Mouse (Mus musculus): ENCODE measurements around the gene Lpin3.

Lpin3 gene

GRCm38 (mm10) chr2:160933890-160934289 lies 53.4 kb downstream of the Lpin3 start:
- no peak for DNase-seq (ENCODE audit: low read depth, low spot score)

- no peak for DNase-seq (ENCODE audit: low read depth, low spot score)
These were observed 54.0 kb downstream of the Lpin3 start for GRCm38 (mm10) chr2:160934451-160934850.

DNA sequence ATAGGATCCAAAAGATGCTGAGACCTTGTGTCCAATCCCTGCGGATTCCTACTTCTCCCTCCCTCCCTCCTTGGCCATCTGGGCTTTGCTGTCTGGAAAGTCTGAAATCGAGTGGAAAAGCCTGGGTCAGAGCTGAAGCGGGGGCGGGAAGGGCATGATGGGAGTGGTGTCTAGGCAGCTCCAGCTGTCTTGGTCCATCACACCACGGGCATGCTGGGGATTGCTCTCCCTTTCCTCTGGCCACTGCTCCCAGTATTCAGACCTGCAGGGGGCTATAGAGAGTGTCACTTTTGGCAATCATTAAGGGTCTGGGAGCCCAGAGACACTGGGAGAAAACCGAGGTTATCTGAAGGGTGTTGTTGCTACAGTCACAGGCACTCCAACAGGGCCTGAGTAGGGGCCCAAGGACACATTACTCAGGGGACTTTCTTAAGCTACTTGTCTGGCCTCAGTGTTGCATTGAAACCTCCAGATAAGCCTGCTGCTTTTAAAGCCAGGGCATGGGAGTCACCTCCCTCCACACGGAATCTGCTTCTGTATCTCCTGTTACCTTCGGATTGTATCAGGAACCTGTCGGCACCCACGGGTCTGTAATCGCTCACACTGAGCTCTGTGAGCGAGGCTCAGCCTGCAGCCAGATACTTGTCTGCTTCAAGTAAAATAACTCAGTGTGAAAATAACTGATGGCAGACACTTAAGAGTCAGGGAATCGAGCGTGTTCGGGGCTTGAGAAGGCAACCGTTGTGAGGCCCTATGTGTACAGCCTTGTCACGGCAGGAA lies 60.6 kb downstream of the Lpin3 start:
- DNase-seq (ENCODE audit: low read depth, low spot score): no peak

GRCm38 (mm10) chr2:160942443-160942842 lies 62.0 kb downstream of the Lpin3 start:
- no peak for DNase-seq (ENCODE audit: low read depth, low spot score)

DNA sequence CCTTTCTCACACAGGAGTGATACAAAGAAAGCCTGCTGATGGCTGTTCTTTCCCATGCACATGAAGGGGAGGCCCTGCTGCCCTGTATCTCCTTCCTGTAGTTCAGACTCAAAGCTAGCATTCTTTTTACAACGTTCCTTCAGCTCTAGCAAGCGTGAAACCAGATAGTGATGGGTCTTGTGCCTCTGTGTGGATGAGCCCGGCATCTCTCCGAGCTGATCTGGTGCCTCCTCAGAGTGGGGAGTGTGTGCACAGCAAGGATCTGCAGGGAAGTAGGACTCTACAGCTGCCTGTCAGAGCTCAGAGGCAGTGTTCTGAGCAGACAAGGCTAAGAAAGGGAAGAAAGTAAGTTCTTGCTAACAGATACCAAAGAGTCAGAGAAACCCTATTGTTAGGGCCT lies 71.1 kb downstream of the Lpin3 start:
- DNase-seq (ENCODE audit: low read depth, low spot score): no peak

DNA sequence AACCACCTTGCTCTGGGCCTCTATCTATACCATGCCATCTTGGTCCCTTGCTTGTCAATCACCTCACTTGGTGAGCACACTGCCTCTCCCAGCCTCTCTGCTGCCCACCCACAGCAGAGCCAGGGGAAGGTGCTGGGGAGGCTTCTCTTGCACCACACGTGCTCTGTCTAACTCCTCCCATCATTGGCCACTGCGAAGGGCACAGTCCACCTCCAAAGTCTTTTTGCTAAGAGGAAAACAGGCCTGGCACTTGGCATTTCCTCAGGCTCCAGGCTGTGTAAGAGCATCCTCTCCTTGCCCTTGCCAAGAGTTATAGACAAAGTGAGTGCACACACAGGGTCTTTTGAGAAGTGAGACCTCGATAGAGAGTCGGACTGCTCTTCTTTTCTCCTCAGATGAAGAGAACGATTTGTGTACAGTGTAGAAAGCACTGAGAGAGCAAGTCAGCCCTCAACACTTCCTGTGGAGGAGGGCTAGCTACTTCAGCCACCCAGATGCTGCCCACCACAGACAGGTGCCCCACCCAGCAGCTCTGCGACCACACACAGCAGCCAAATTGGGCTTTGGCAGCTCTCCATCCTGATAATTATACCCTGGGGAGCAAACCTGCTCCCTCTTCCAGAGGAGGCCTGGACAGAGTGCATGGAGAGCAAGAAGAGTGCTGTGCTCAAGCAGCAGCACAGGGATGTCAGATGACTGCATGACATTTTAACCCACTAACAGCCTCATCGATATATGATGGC lies 72.8 kb downstream of the Lpin3 start:
- no peak for DNase-seq (ENCODE audit: low read depth, low spot score)

- DNase-seq (ENCODE audit: low read depth, low spot score): no peak
These were observed 74.1 kb downstream of the Lpin3 start for GRCm38 (mm10) chr2:160954541-160954940.

- DNase-seq (ENCODE audit: low read depth, low spot score): no peak
These were observed 74.9 kb downstream of the Lpin3 start for GRCm38 (mm10) chr2:160955331-160955730.

Data from retina, postnatal 7 days (tissue).